Mouse (Mus musculus) neural tube, embryonic 13.5 days (tissue): Measurements from ENCODE around the gene Ltbp2. TPM values are rescaled to one million over a fixed set of nuclear protein-coding genes. Genes with fewer than 3 reads are reported as not detected.

ENCODE experiments used
- ATAC-seq: fragments of 200-750 bp; cut with Nextera tagmentation; 2 replicates; pipeline ENCODE4 v1.8.0; 2017; ENCODE audit warnings: low read depth, mild to moderate bottlenecking, moderate TSS enrichment, moderate library complexity
- H3K27ac ChIP-seq: fragments of 300-500 bp; sonication (generic); replicated peaks from 2 replicates; pipeline ENCODE4 v1.5.1; 2015; ENCODE audit warnings: moderate library complexity, mild to moderate bottlenecking, inconsistent platforms
- H3K27me3 ChIP-seq: fragments of 300-500 bp; sonication (generic); 2 replicates; pipeline ENCODE4 v1.6.1; 2015; ENCODE audit warnings: mild to moderate bottlenecking, inconsistent platforms
- H3K36me3 ChIP-seq: fragments of 300-500 bp; sonication (generic); 2 replicates; pipeline ENCODE4 v1.6.1; 2015; ENCODE audit warnings: mild to moderate bottlenecking, inconsistent platforms
- H3K4me1 ChIP-seq: fragments of 300-500 bp; sonication (generic); replicated peaks from 2 replicates; pipeline ENCODE4 v1.6.1; 2015; ENCODE audit warnings: inconsistent platforms
- H3K4me2 ChIP-seq: fragments of 300-500 bp; sonication (generic); 2 replicates; pipeline ENCODE4 v1.6.1; 2015; ENCODE audit warnings: inconsistent platforms, mild to moderate bottlenecking, moderate library complexity
- H3K4me3 ChIP-seq: fragments of 300-500 bp; sonication (generic); 2 replicates; pipeline ENCODE4 v1.5.1; 2015; ENCODE audit warnings: mild to moderate bottlenecking, inconsistent platforms
- H3K9ac ChIP-seq: fragments of 300-500 bp; sonication (generic); 2 replicates; pipeline ENCODE4 v1.6.1; 2015; ENCODE audit warnings: moderate library complexity, mild to moderate bottlenecking, inconsistent platforms
- H3K9me3 ChIP-seq: fragments of 300-500 bp; sonication (generic); 2 replicates; pipeline ENCODE4 v1.6.1; 2016; ENCODE audit warnings: inconsistent platforms
- WGBS: fragments of 180-500 bp; shearing (Covaris S2); methylation state at CpG from one replicate; pipeline ENCODE4 v1.1.7; 2015; 5-methylcytosine and 5-hydroxymethylcytosine counted together
- polyA plus RNA-seq: library from polyadenylated mRNA; unstranded; fragments of >200 nt; fragmentation: Nextera tagmentation; extraction: Ambion mirVana; gene quantifications from 2 replicates; pipeline ENCODE4 v1.2.1, GENCODE M21; 2015

Gene Ltbp2
- polyA plus RNA-seq, 1 experiment from 2014 or later: 0.08 TPM

- 87% methylated on average over 5 of the region's 5 CpGs for WGBS
- no peaks in the 10 kb centered on the region for H3K36me3 ChIP-seq
- H3K4me1 ChIP-seq: no peaks in the 10 kb centered on the region
- no peak overlapping the region for H3K4me3 ChIP-seq
- H3K4me2 ChIP-seq: no peak overlapping the region
- no peaks in the 10 kb centered on the region for H3K27me3 ChIP-seq
- H3K27ac ChIP-seq: no peak overlapping the region
- no peak for ATAC-seq
- H3K9ac ChIP-seq: no peak overlapping the region
- no peaks in the 10 kb centered on the region for H3K9me3 ChIP-seq
These were observed 45.9 kb downstream of the Ltbp2 start for GRCm38 (mm10) chr12:84830438-84830837.

GRCm38 (mm10) chr12:84829913-84830312 is 46.4 kb downstream of the Ltbp2 start:
- Histone ChIP-seq H3K9ac (no peak overlapping the region), H3K27ac (no peak overlapping the region), H3K4me3 (no peak overlapping the region), H3K9me3 (no peaks in the 10 kb centered on the region), H3K36me3 (no peaks in the 10 kb centered on the region), H3K4me2 (no peak overlapping the region), H3K4me1 (no peaks in the 10 kb centered on the region), H3K27me3 (no peaks in the 10 kb centered on the region)
- no peak for ATAC-seq
- WGBS: 86% methylated on average over 10 of the region's 10 CpGs

GRCm38 (mm10) chr12:84829109-84829724 is 47.1 kb downstream of the Ltbp2 start:
- Histone ChIP-seq H3K27me3 (no peaks in the 10 kb centered on the region), H3K4me3 (no peak overlapping the region), H3K36me3 (no peaks in the 10 kb centered on the region), H3K4me2 (no peak overlapping the region), H3K27ac (no peak overlapping the region), H3K9ac (no peak overlapping the region), H3K9me3 (no peaks in the 10 kb centered on the region), H3K4me1 (no peaks in the 10 kb centered on the region)
- 80% methylated on average over 20 of the region's 20 CpGs for WGBS
- ATAC-seq: no peak

- Histone ChIP-seq H3K4me2 (no peak overlapping the region), H3K4me1 (no peaks in the 10 kb centered on the region), H3K9ac (no peak overlapping the region), H3K9me3 (no peaks in the 10 kb centered on the region), H3K27ac (no peak overlapping the region), H3K27me3 (no peaks in the 10 kb centered on the region), H3K4me3 (no peak overlapping the region), H3K36me3 (no peaks in the 10 kb centered on the region)
- 70% methylated on average over 8 of the region's 8 CpGs for WGBS
- no peak for ATAC-seq
These were observed 48.9 kb downstream of the Ltbp2 start for GRCm38 (mm10) chr12:84827384-84827933.

- Histone ChIP-seq H3K9me3 (no peaks in the 10 kb centered on the region), H3K36me3 (no peaks in the 10 kb centered on the region), H3K9ac (no peak overlapping the region), H3K27me3 (no peaks in the 10 kb centered on the region), H3K27ac (no peak overlapping the region), H3K4me2 (no peak overlapping the region), H3K4me1 (no peaks in the 10 kb centered on the region), H3K4me3 (no peak overlapping the region)
- 54% methylated on average over 5 of the region's 5 CpGs for WGBS
- ATAC-seq: no peak
These were observed 52.1 kb downstream of the Ltbp2 start for GRCm38 (mm10) chr12:84824203-84824602.

GRCm38 (mm10) chr12:84823601-84824000 is 52.7 kb downstream of the Ltbp2 start:
- Histone ChIP-seq H3K9ac (no peak overlapping the region), H3K4me1 (no peaks in the 10 kb centered on the region), H3K9me3 (no peaks in the 10 kb centered on the region), H3K4me3 (no peak overlapping the region), H3K27me3 (no peaks in the 10 kb centered on the region), H3K4me2 (no peak overlapping the region), H3K27ac (no peak overlapping the region), H3K36me3 (no peaks in the 10 kb centered on the region)
- WGBS: 82% methylated on average over 7 of the region's 7 CpGs
- no peak for ATAC-seq

- no peaks in the 10 kb centered on the region for H3K4me1 ChIP-seq
- ATAC-seq: no peak
- no peaks in the 10 kb centered on the region for H3K9me3 ChIP-seq
- H3K36me3 ChIP-seq: no peaks in the 10 kb centered on the region
- no peak overlapping the region for H3K4me2 ChIP-seq
- H3K4me3 ChIP-seq: no peak overlapping the region
- no peaks in the 10 kb centered on the region for H3K27me3 ChIP-seq
- H3K9ac ChIP-seq: no peak overlapping the region
- H3K27ac ChIP-seq: no peak overlapping the region
- WGBS: 85% methylated on average over 13 of the region's 13 CpGs
These were observed 56.8 kb downstream of the Ltbp2 start for GRCm38 (mm10) chr12:84819236-84820168.

- Histone ChIP-seq H3K9ac (no peak overlapping the region), H3K4me1 (no peaks in the 10 kb centered on the region), H3K36me3 (no peaks in the 10 kb centered on the region), H3K9me3 (no peaks in the 10 kb centered on the region), H3K4me3 (no peak overlapping the region), H3K27me3 (no peaks in the 10 kb centered on the region), H3K4me2 (no peak overlapping the region), H3K27ac (no peak overlapping the region)
- 76% methylated on average over 4 of the region's 4 CpGs for WGBS
- ATAC-seq: no peak
These were observed 57.8 kb downstream of the Ltbp2 start for GRCm38 (mm10) chr12:84818496-84818895.

- no peaks in the 10 kb centered on the region for H3K9me3 ChIP-seq
- no peak for ATAC-seq
- H3K36me3 ChIP-seq: no peaks in the 10 kb centered on the region
- H3K4me1 ChIP-seq: no peaks in the 10 kb centered on the region
- H3K27ac ChIP-seq: no peak overlapping the region
- H3K27me3 ChIP-seq: no peaks in the 10 kb centered on the region
- no peak overlapping the region for H3K4me2 ChIP-seq
- WGBS: 79% methylated on average over 3 of the region's 3 CpGs
- no peak overlapping the region for H3K9ac ChIP-seq
- no peak overlapping the region for H3K4me3 ChIP-seq
These were observed 61.5 kb downstream of the Ltbp2 start for GRCm38 (mm10) chr12:84814663-84815325.

- no peak for ATAC-seq
- no peaks in the 10 kb centered on the region for H3K36me3 ChIP-seq
- H3K4me3 ChIP-seq: no peak overlapping the region
- H3K4me1 ChIP-seq: no peaks in the 10 kb centered on the region
- H3K27ac ChIP-seq: no peak overlapping the region
- H3K27me3 ChIP-seq: no peaks in the 10 kb centered on the region
- 55% methylated on average over 7 of the region's 7 CpGs for WGBS
- no peak overlapping the region for H3K4me2 ChIP-seq
- H3K9me3 ChIP-seq: no peaks in the 10 kb centered on the region
- H3K9ac ChIP-seq: no peak overlapping the region
These were observed 62.6 kb downstream of the Ltbp2 start for GRCm38 (mm10) chr12:84813773-84814172.

- no peaks in the 10 kb centered on the region for H3K36me3 ChIP-seq
- no peaks in the 10 kb centered on the region; the same call in 1 of the 2 replicates for H3K4me1 ChIP-seq
- ATAC-seq: no peak
- 62% methylated on average over 3 of the region's 3 CpGs for WGBS
- no peak overlapping the region for H3K4me2 ChIP-seq
- no peak overlapping the region for H3K4me3 ChIP-seq
- H3K27ac ChIP-seq: no peak overlapping the region
- no peak overlapping the region for H3K9ac ChIP-seq
- no peaks in the 10 kb centered on the region for H3K9me3 ChIP-seq
- no peaks in the 10 kb centered on the region for H3K27me3 ChIP-seq
These were observed 64.3 kb downstream of the Ltbp2 start for GRCm38 (mm10) chr12:84812004-84812403.

- Histone ChIP-seq H3K4me2 (no peak overlapping the region), H3K27me3 (no peaks in the 10 kb centered on the region), H3K9ac (no peak overlapping the region), H3K4me1 (no peaks in the 10 kb centered on the region; the same call in 1 of the 2 replicates), H3K27ac (no peak overlapping the region), H3K4me3 (no peak overlapping the region), H3K36me3 (no peaks in the 10 kb centered on the region), H3K9me3 (no peaks in the 10 kb centered on the region)
- ATAC-seq: no peak
- WGBS: 49% methylated on average over 4 of the region's 4 CpGs
These were observed 64.8 kb downstream of the Ltbp2 start for GRCm38 (mm10) chr12:84811510-84811909.
